Mouse (Mus musculus) forebrain, embryonic 16.5 days (tissue): ENCODE measurements around the gene Rxra. TPM values are rescaled to one million over a fixed set of nuclear protein-coding genes. Genes with fewer than 3 reads are reported as not detected.
A peak's percentile ranks its signal among the peaks of the same experiment; 100 is the strongest.

Source experiments
- ATAC-seq: fragments of 200-750 bp; cut with Nextera tagmentation; 2 replicates; pipeline ENCODE4 v1.8.0; 2017; ENCODE audit warnings: mild to moderate bottlenecking, moderate library complexity
- H3K27ac ChIP-seq: fragments of 300-500 bp; sonication (generic); 2 replicates; pipeline ENCODE4 v1.5.1; 2014; ENCODE audit warnings: low read length, control low read depth
- H3K27me3 ChIP-seq: fragments of 300-500 bp; sonication (generic); replicated peaks from 2 replicates; pipeline ENCODE4 v1.6.1; 2014; ENCODE audit warnings: low read length; ENCODE audit not compliant: control insufficient read depth, insufficient read depth
- H3K36me3 ChIP-seq: fragments of 300-500 bp; sonication (generic); 2 replicates; pipeline ENCODE4 v1.6.1; 2014; ENCODE audit not compliant: control insufficient read depth, insufficient read depth
- H3K4me1 ChIP-seq: fragments of 300-500 bp; sonication (generic); replicated peaks from 2 replicates; pipeline ENCODE4 v1.6.1; 2014; ENCODE audit warnings: low read length; ENCODE audit not compliant: control insufficient read depth, insufficient read depth
- H3K4me2 ChIP-seq: fragments of 300-500 bp; sonication (generic); 2 replicates; pipeline ENCODE4 v1.6.1; 2014; ENCODE audit warnings: mild to moderate bottlenecking, low read length, control low read depth
- H3K4me3 ChIP-seq: fragments of 300-500 bp; sonication (generic); replicated peaks from 2 replicates; pipeline ENCODE4 v1.5.1; 2014; ENCODE audit warnings: mild to moderate bottlenecking, low read length, control low read depth
- H3K9ac ChIP-seq: fragments of 300-500 bp; sonication (generic); replicated peaks from 2 replicates; pipeline ENCODE4 v1.6.1; 2014; ENCODE audit warnings: low read depth, low read length, control low read depth
- H3K9me3 ChIP-seq: fragments of 300-500 bp; sonication (generic); 2 replicates; pipeline ENCODE4 v1.6.1; 2016; ENCODE audit warnings: low read length; ENCODE audit not compliant: control insufficient read depth
- WGBS: fragments of 180-500 bp; shearing (Covaris S2); extraction: QIAGEN DNeasy Blood & Tissue Kit; methylation state at CpG from one replicate; pipeline ENCODE4 v1.1.7; 2014; 5-methylcytosine and 5-hydroxymethylcytosine counted together
- polyA plus RNA-seq: library from polyadenylated mRNA; unstranded; fragments of >200 nt; fragmentation: Nextera tagmentation; extraction: Ambion mirVana; gene quantifications from 2 replicates; pipeline ENCODE4 v1.2.1, GENCODE M21; 2015

Gene Rxra
- polyA plus RNA-seq, 1 experiment from 2014 or later: 2.4 TPM

GRCm38 (mm10) chr2:27691139-27691720, 15.0 kb downstream of the Rxra start:
- Histone ChIP-seq H3K4me1 (no peaks in the 10 kb centered on the region), H3K4me3 (no peak overlapping the region), H3K27ac (no peak overlapping the region), H3K4me2 (no peak overlapping the region), H3K36me3 (no peaks in the 10 kb centered on the region), H3K9me3 (no peaks in the 10 kb centered on the region), H3K9ac (no peak overlapping the region), H3K27me3 (no peaks in the 10 kb centered on the region)
- 72% methylated on average over 14 of the region's 14 CpGs for WGBS
- no peak for ATAC-seq

GRCm38 (mm10) chr2:27692608-27693007, 16.4 kb downstream of the Rxra start:
- Histone ChIP-seq H3K27me3 (no peaks in the 10 kb centered on the region), H3K4me3 (no peak overlapping the region), H3K9me3 (no peaks in the 10 kb centered on the region), H3K4me1 (no peaks in the 10 kb centered on the region), H3K36me3 (no peaks in the 10 kb centered on the region), H3K4me2 (no peak overlapping the region), H3K9ac (no peak overlapping the region), H3K27ac (no peak overlapping the region)
- 96% methylated on average over 3 of the region's 3 CpGs for WGBS
- no peak for ATAC-seq

GRCm38 (mm10) chr2:27693684-27694083, 17.4 kb downstream of the Rxra start:
- no peaks in the 10 kb centered on the region for H3K27me3 ChIP-seq
- peaks cover under 1% of the 10 kb centered on the region; the same call in 1 of the 2 replicates for H3K4me1 ChIP-seq
- no peak overlapping the region for H3K4me2 ChIP-seq
- no peaks in the 10 kb centered on the region for H3K9me3 ChIP-seq
- no peak overlapping the region for H3K4me3 ChIP-seq
- WGBS: 91% methylated on average over 6 of the region's 6 CpGs
- no peak overlapping the region for H3K9ac ChIP-seq
- H3K27ac ChIP-seq: no peak overlapping the region
- no peak for ATAC-seq
- H3K36me3 ChIP-seq: no peaks in the 10 kb centered on the region

- no peak overlapping the region; the same call in 1 of the 2 replicates for H3K27ac ChIP-seq
- peak; percentile 76 for ATAC-seq
- WGBS: 6% methylated on average over 7 of the region's 7 CpGs
These were observed 23.3 kb downstream of the Rxra start for GRCm38 (mm10) chr2:27699574-27699973.

GRCm38 (mm10) chr2:27702283-27702682, 26.0 kb downstream of the Rxra start:
- Histone ChIP-seq H3K9ac (no peak overlapping the region), H3K27ac (no peak overlapping the region), H3K4me3 (no peak overlapping the region), H3K27me3 (no peaks in the 10 kb centered on the region), H3K4me2 (no peak overlapping the region), H3K9me3 (no peaks in the 10 kb centered on the region), H3K36me3 (no peaks in the 10 kb centered on the region), H3K4me1 (peaks cover 16% of the 10 kb centered on the region)
- 43% methylated on average over 3 of the region's 3 CpGs for WGBS
- ATAC-seq: no peak

More at GRCm38 (mm10) chr2:27699574-27699973, 23.3 kb downstream of the Rxra start:
- Histone ChIP-seq H3K4me3 (no peak overlapping the region), H3K9me3 (no peaks in the 10 kb centered on the region), H3K27me3 (no peaks in the 10 kb centered on the region), H3K36me3 (no peaks in the 10 kb centered on the region), H3K4me1 (peaks cover 16% of the 10 kb centered on the region), H3K9ac (no peak overlapping the region), H3K4me2 (no peak overlapping the region)

GRCm38 (mm10) chr2:27702904-27703666, 26.8 kb downstream of the Rxra start:
- Histone ChIP-seq H3K4me3 (no peak overlapping the region), H3K9me3 (no peaks in the 10 kb centered on the region), H3K9ac (no peak overlapping the region), H3K36me3 (no peaks in the 10 kb centered on the region), H3K4me1 (peaks cover 16% of the 10 kb centered on the region), H3K4me2 (no peak overlapping the region), H3K27me3 (no peaks in the 10 kb centered on the region), H3K27ac (no peak overlapping the region)
- no peak for ATAC-seq
- whole genome bisulfite sequencing: 87% methylated on average over 10 of the region's 10 CpGs

- no peaks in the 10 kb centered on the region for H3K36me3 ChIP-seq
- H3K4me2 ChIP-seq: no peak overlapping the region
- peaks cover 11% of the 10 kb centered on the region for H3K4me1 ChIP-seq
- H3K27me3 ChIP-seq: no peaks in the 10 kb centered on the region
- 68% methylated on average over 9 of the region's 9 CpGs for WGBS
- no peak overlapping the region for H3K27ac ChIP-seq
- no peak overlapping the region for H3K4me3 ChIP-seq
- no peaks in the 10 kb centered on the region for H3K9me3 ChIP-seq
- H3K9ac ChIP-seq: no peak overlapping the region
- no peak for ATAC-seq
These were observed 27.8 kb downstream of the Rxra start for GRCm38 (mm10) chr2:27703852-27704640.

GRCm38 (mm10) chr2:27704641-27705040, 28.4 kb downstream of the Rxra start:
- Histone ChIP-seq H3K27ac (no peak overlapping the region), H3K9me3 (no peaks in the 10 kb centered on the region), H3K4me1 (peaks cover 5% of the 10 kb centered on the region), H3K9ac (no peak overlapping the region), H3K4me3 (no peak overlapping the region), H3K36me3 (no peaks in the 10 kb centered on the region), H3K4me2 (no peak overlapping the region), H3K27me3 (no peaks in the 10 kb centered on the region)
- 90% methylated on average over 3 of the region's 3 CpGs for whole genome bisulfite sequencing
- ATAC-seq: no peak

- Histone ChIP-seq H3K9ac (no peak overlapping the region), H3K36me3 (no peaks in the 10 kb centered on the region), H3K4me2 (no peak overlapping the region), H3K4me1 (peaks cover 5% of the 10 kb centered on the region), H3K4me3 (no peak overlapping the region), H3K9me3 (no peaks in the 10 kb centered on the region), H3K27ac (no peak overlapping the region), H3K27me3 (no peaks in the 10 kb centered on the region)
- 53% methylated on average over 3 of the region's 3 CpGs for WGBS
- ATAC-seq: no peak
These were observed 34.7 kb downstream of the Rxra start for GRCm38 (mm10) chr2:27710871-27711382.
